Mouse (Mus musculus): ENCODE results near the gene Hps4. TPM values are rescaled to one million over a fixed set of nuclear protein-coding genes. Genes with fewer than 3 reads are reported as not detected.
"Not testable (repeated sequence)": the region's sequence is repeated elsewhere in the genome, so short reads cannot be mapped to it uniquely, and the experiment has no call there.

Hps4 gene
- polyA plus RNA-seq, 1 experiment from 2014 or later, result 12.1 TPM

DNA sequence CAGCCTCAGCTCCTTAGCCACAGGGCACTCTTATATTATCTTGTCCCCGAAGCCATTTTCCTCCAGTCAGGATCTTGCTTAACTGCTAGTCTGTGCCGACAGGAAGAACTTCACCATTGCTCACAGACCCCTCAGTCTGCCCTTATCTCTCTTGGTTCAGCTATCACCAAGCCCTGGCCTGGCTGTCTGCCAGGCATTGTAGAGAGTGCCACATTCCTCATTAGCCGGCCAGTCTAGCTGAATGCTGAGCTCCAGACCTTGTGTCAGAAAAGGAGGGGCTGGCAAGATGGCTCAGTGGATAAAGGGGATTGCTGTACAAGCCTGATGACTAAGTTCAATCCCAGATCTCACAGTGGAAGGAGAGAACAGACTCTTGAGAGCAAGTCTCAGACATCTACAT, 63.1 kb downstream of the Hps4 start:
- ATAC-seq (ENCODE audit: low read depth) (no peak), DNase-seq (no peak)
- no peak overlapping the region for H3K9ac ChIP-seq
- peaks cover 12% of the 10 kb centered on the region for H3K27me3 ChIP-seq
- no peaks in the 10 kb centered on the region for H3K36me3 ChIP-seq
- H3K9me3 ChIP-seq (replicated peaks), result no peaks in the 10 kb centered on the region
- no peak overlapping the region for H3K27ac ChIP-seq
- H3K4me3 ChIP-seq (replicated peaks), result no peak overlapping the region
- 30% methylated on average over 3 of the region's 3 CpGs for whole genome bisulfite sequencing (ENCODE audit: insufficient replicate concordance)
- H3K4me2 ChIP-seq, result no peak overlapping the region
- no peaks in the 10 kb centered on the region for H3K4me1 ChIP-seq (replicated peaks)

DNA sequence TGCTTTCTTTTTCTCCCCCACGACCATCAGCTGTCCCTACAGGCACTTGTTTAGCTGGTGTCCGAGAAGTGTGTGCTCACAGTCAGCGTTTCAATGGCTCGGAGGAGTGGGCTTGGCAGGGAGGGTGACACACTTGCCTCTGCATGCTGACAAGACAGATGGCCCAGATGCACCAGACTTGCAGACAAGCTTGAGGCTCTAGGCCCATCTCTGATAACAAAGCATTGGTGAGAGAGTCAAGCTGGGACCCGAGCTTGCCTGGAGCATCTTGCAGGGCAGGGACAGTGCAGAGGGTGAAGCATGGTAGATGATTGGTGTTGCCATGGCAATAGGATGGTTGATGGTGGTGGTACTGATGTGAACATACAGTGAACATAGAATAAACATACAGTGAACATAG, 66.4 kb downstream of the Hps4 start:
- Histone ChIP-seq H3K4me2 (no peak overlapping the region), H3K9ac (no peak overlapping the region), H3K36me3 (no peaks in the 10 kb centered on the region), H3K4me1 (replicated peaks) (no peaks in the 10 kb centered on the region), H3K9me3 (replicated peaks) (no peaks in the 10 kb centered on the region), H3K27ac (no peak overlapping the region), H3K27me3 (peaks cover 30% of the 10 kb centered on the region), H3K4me3 (replicated peaks) (no peak overlapping the region)
- ATAC-seq (ENCODE audit: low read depth) (no peak), DNase-seq (no peak)
- WGBS (ENCODE audit: insufficient replicate concordance), result 51% methylated on average over 5 of the region's 5 CpGs

GRCm38 (mm10) chr5:112411072-112411471, 68.2 kb downstream of the Hps4 start:
- no peak overlapping the region for H3K4me2 ChIP-seq
- no peaks in the 10 kb centered on the region for H3K4me1 ChIP-seq (replicated peaks)
- H3K9me3 ChIP-seq (replicated peaks), result no peaks in the 10 kb centered on the region
- 51% methylated on average over 11 of the region's 11 CpGs for WGBS (ENCODE audit: insufficient replicate concordance)
- no peak overlapping the region for H3K4me3 ChIP-seq (replicated peaks)
- no peak for DNase-seq
- no peak overlapping the region for H3K9ac ChIP-seq
- no peaks in the 10 kb centered on the region for H3K36me3 ChIP-seq
- ATAC-seq (ENCODE audit: low read depth), result no peak
- no peak overlapping the region for H3K27ac ChIP-seq
- H3K27me3 ChIP-seq, result peaks cover 30% of the 10 kb centered on the region

- no peaks in the 10 kb centered on the region for H3K9me3 ChIP-seq (replicated peaks)
- no peak for ATAC-seq (ENCODE audit: low read depth)
- no peak overlapping the region for H3K4me3 ChIP-seq (replicated peaks)
- H3K4me2 ChIP-seq, result no peak overlapping the region
- no peak for DNase-seq
- H3K27me3 ChIP-seq, result peaks cover 30% of the 10 kb centered on the region
- no peaks in the 10 kb centered on the region for H3K4me1 ChIP-seq (replicated peaks)
- H3K27ac ChIP-seq, result no peak overlapping the region
- no peak overlapping the region for H3K9ac ChIP-seq
- H3K36me3 ChIP-seq, result no peaks in the 10 kb centered on the region
- WGBS (ENCODE audit: insufficient replicate concordance), result 20% methylated on average over 19 of the region's 19 CpGs
These were observed 68.8 kb downstream of the Hps4 start for GRCm38 (mm10) chr5:112411514-112412335.

GRCm38 (mm10) chr5:112412781-112413180, 69.9 kb downstream of the Hps4 start:
- not testable (repeated sequence) for H3K4me1 ChIP-seq (replicated peaks); ATAC-seq (ENCODE audit: low read depth); H3K9ac ChIP-seq; H3K9me3 ChIP-seq (replicated peaks); DNase-seq; H3K27ac ChIP-seq; H3K4me2 ChIP-seq; H3K4me3 ChIP-seq (replicated peaks); H3K36me3 ChIP-seq
- H3K27me3 ChIP-seq, result peaks cover 30% of the 10 kb centered on the region
- WGBS (ENCODE audit: insufficient replicate concordance), result 70% methylated on average over 4 of the region's 4 CpGs

DNA sequence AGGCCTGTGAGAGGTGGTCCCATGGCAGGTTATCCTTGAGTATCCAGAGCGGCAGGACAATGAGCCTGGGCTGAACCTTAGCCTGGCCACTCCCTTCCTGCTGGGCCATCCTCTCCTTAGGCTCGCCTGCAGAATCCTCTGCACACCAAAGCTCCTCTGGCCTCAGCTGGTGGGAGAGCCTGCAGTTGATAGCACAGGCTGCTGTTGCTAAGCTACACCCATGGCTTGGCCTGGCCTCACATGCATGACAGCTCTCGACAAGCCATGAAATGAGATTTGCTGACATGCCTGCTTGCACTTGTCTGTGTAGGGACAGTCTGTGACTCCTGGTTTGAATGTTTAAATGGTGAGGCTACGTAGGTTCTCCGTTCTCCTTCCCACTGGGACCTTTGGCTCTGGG, 73.8 kb downstream of the Hps4 start:
- no peaks in the 10 kb centered on the region for H3K9me3 ChIP-seq (replicated peaks)
- ATAC-seq (ENCODE audit: low read depth) (no peak), DNase-seq (no peak)
- no peak overlapping the region for H3K4me3 ChIP-seq (replicated peaks)
- no peaks in the 10 kb centered on the region for H3K36me3 ChIP-seq
- no peak overlapping the region for H3K9ac ChIP-seq
- H3K27ac ChIP-seq, result no peak overlapping the region
- H3K4me1 ChIP-seq (replicated peaks), result no peaks in the 10 kb centered on the region
- H3K4me2 ChIP-seq, result no peak overlapping the region
- peaks cover 18% of the 10 kb centered on the region for H3K27me3 ChIP-seq
- WGBS (ENCODE audit: insufficient replicate concordance), result 54% methylated on average over 5 of the region's 5 CpGs

DNA sequence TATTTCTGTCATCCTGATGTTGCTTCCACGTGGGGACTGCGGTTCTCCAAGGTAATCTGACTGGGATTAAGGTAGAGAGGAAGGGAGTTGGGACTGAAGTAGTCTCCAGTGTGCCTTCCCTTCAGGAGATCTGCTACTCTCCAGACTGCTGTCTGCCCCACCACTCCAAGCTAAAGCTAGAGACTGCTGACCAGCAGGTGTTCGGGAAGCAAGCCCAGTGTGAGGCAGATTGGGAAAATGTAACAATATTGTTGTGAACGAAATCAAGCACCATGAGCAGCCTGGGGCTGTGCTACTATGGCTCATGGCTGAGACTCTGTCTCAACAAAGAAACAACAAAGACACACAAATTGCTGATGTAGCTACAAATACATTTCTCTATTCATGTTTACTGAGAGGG, 75.1 kb downstream of the Hps4 start:
- Histone ChIP-seq H3K9me3 (replicated peaks) (no peaks in the 10 kb centered on the region), H3K4me2 (no peak overlapping the region), H3K4me3 (replicated peaks) (no peak overlapping the region), H3K9ac (no peak overlapping the region), H3K36me3 (no peaks in the 10 kb centered on the region), H3K4me1 (replicated peaks) (no peaks in the 10 kb centered on the region), H3K27ac (no peak overlapping the region), H3K27me3 (peaks cover 6% of the 10 kb centered on the region)
- no peak for DNase-seq
- 41% methylated on average over 4 of the region's 4 CpGs for WGBS (ENCODE audit: insufficient replicate concordance)
- no peak for ATAC-seq (ENCODE audit: low read depth)

- no peak overlapping the region for H3K4me3 ChIP-seq (replicated peaks)
- H3K27ac ChIP-seq, result no peak overlapping the region
- DNase-seq (no peak), ATAC-seq (ENCODE audit: low read depth) (no peak)
- no peaks in the 10 kb centered on the region for H3K36me3 ChIP-seq
- H3K4me2 ChIP-seq, result no peak overlapping the region
- H3K27me3 ChIP-seq, result peaks cover 18% of the 10 kb centered on the region
- no peaks in the 10 kb centered on the region for H3K9me3 ChIP-seq (replicated peaks)
- 28% methylated on average over 12 of the region's 12 CpGs for WGBS (ENCODE audit: insufficient replicate concordance)
- no peaks in the 10 kb centered on the region for H3K4me1 ChIP-seq (replicated peaks)
- H3K9ac ChIP-seq, result no peak overlapping the region
These were observed 76.7 kb downstream of the Hps4 start for GRCm38 (mm10) chr5:112419535-112419934.

DNA sequence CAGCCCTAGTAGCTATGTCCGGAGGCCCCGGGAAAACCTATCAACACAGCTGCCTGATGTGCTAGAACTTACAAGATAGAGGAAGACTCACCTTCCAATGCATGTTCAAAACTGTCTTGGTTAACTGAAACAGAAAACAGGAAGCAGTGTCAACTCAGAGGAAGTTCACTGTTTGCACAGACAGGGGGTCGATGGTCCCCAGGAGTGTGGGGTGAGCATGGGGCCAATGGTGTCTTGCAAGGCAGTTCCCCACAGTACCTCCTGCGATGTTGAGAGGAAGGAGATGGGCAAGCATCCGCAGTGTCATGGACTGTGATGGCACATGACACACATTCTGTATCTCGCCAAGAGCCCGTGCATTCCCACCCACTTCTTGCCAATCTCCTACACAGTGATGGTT, 83.8 kb downstream of the Hps4 start:
- no peaks in the 10 kb centered on the region for H3K36me3 ChIP-seq
- H3K4me2 ChIP-seq, result no peak overlapping the region
- WGBS (ENCODE audit: insufficient replicate concordance), result 45% methylated on average over 7 of the region's 7 CpGs
- no peaks in the 10 kb centered on the region for H3K9me3 ChIP-seq (replicated peaks)
- no peaks in the 10 kb centered on the region for H3K4me1 ChIP-seq (replicated peaks)
- H3K27ac ChIP-seq, result no peak overlapping the region
- H3K9ac ChIP-seq, result no peak overlapping the region
- ATAC-seq (ENCODE audit: low read depth), result no peak
- peaks cover 46% of the 10 kb centered on the region for H3K27me3 ChIP-seq
- no peak overlapping the region for H3K4me3 ChIP-seq (replicated peaks)
- no peak for DNase-seq

GRCm38 (mm10) chr5:112427283-112427682, 84.4 kb downstream of the Hps4 start:
- H3K9ac ChIP-seq, result no peak overlapping the region
- H3K4me1 ChIP-seq (replicated peaks), result no peaks in the 10 kb centered on the region
- peaks cover 52% of the 10 kb centered on the region for H3K27me3 ChIP-seq
- H3K4me2 ChIP-seq, result no peak overlapping the region
- no peak overlapping the region for H3K27ac ChIP-seq
- no peaks in the 10 kb centered on the region for H3K9me3 ChIP-seq (replicated peaks)
- peak; percentile 15 for DNase-seq
- WGBS (ENCODE audit: insufficient replicate concordance), result 37% methylated on average over 2 of the region's 2 CpGs
- no peaks in the 10 kb centered on the region for H3K36me3 ChIP-seq
- H3K4me3 ChIP-seq (replicated peaks), result no peak overlapping the region
- ATAC-seq (ENCODE audit: low read depth), result no peak

Measured in liver, embryonic 13.5 days (tissue).